ENCODE assay signal across 15 mouse cellular contexts in genomic region chr4:136290781-136291595, GRCm38 (mm10). TPM values are rescaled to one million over a fixed set of nuclear protein-coding genes. Genes with fewer than 3 reads are reported as not detected.
DNase-seq lines count a peak whose midpoint lies in the region; ATAC-seq and TF ChIP-seq lines count a peak whose summit lies in the region.
"Had no signal": no experiment of that assay in that cellular context is flagged by ENCODE, and none has a peak within 500 bp of the region (broad histone marks: within the 10 kb centered on the region; RNA-seq: fewer than 3 reads in every experiment).

No protein-coding gene starts in this region.

- H3K4me1 ChIP-seq in forebrain, embryonic 16.5 days (replicated peaks; ENCODE audit: control insufficient read depth, insufficient read depth, low read length), result peaks cover 27% of the 10 kb centered on the region
- peaks cover 41% of the 10 kb centered on the region for H3K4me1 ChIP-seq in midbrain, embryonic 13.5 days (replicated peaks)
- 0 out of 2 replicates have a peak, but pooled peaks cover 3% of the 10 kb centered on the region for H3K4me1 ChIP-seq in thymus, adult 2 months (replicated peaks; ENCODE audit: control insufficient read depth, insufficient read depth, low read length)
- peaks cover 8% of the 10 kb centered on the region for H3K4me1 ChIP-seq in liver, embryonic 11.5 days (replicated peaks; ENCODE audit: control insufficient read depth, insufficient read depth, low read length)

- H3K27me3 ChIP-seq in forebrain, embryonic 16.5 days (replicated peaks; ENCODE audit: control insufficient read depth, insufficient read depth, low read length), result no peaks in the 10 kb centered on the region; the same call in 1 of the 2 replicates
- peaks cover 25% of the 10 kb centered on the region for H3K27me3 ChIP-seq in midbrain, embryonic 13.5 days
- H3K27me3 ChIP-seq in thymus, adult 2 months (ENCODE audit: control insufficient read depth, insufficient read depth, low read length), result no peaks in the 10 kb centered on the region
- peaks cover 5% of the 10 kb centered on the region for H3K27me3 ChIP-seq in liver, embryonic 11.5 days (replicated peaks; ENCODE audit: control insufficient read depth, insufficient read depth, low read length)
- H3K27me3 ChIP-seq: CH12.LX; embryonic facial prominence, embryonic 15.5 days; stomach, embryonic 15.5 days had no signal

- H3K27ac ChIP-seq in forebrain, embryonic 16.5 days (ENCODE audit: low read length), result no peak overlapping the region
- no peak overlapping the region for H3K27ac ChIP-seq in midbrain, embryonic 13.5 days
- no peak overlapping the region for H3K27ac ChIP-seq in thymus, adult 2 months (ENCODE audit: control insufficient read depth, insufficient read depth, low read length)
- no peak overlapping the region for H3K27ac ChIP-seq in liver, embryonic 11.5 days (ENCODE audit: low read depth, low read length)
- H3K27ac ChIP-seq: embryonic facial prominence, embryonic 15.5 days; liver, embryonic 14.5 days; macrophage; stomach, embryonic 15.5 days had no signal

- H3K4me3 ChIP-seq in forebrain, embryonic 16.5 days (replicated peaks; ENCODE audit: low read length), result no peak overlapping the region
- H3K4me3 ChIP-seq in midbrain, embryonic 13.5 days (replicated peaks), result peak overlapping the region; percentile 15
- H3K4me3 ChIP-seq in thymus, adult 2 months (ENCODE audit: control insufficient read depth, insufficient read depth, low read length), result no peak overlapping the region
- no peak overlapping the region for H3K4me3 ChIP-seq in liver, embryonic 11.5 days (ENCODE audit: low read depth, low read length)
- H3K4me3 ChIP-seq: embryonic facial prominence, embryonic 15.5 days; stomach, embryonic 15.5 days had no signal

- peaks cover 26% of the 10 kb centered on the region for H3K36me3 ChIP-seq in forebrain, embryonic 16.5 days (ENCODE audit: control insufficient read depth, insufficient read depth)
- peaks cover 77% of the 10 kb centered on the region for H3K36me3 ChIP-seq in midbrain, embryonic 13.5 days
- H3K36me3 ChIP-seq in thymus, adult 2 months (ENCODE audit: control insufficient read depth, insufficient read depth, low read length), result peaks cover 41% of the 10 kb centered on the region
- H3K36me3 ChIP-seq in liver, embryonic 11.5 days (ENCODE audit: control insufficient read depth, insufficient read depth, low read length), result peaks cover 47% of the 10 kb centered on the region

- no peaks in the 10 kb centered on the region for H3K9me3 ChIP-seq in forebrain, embryonic 16.5 days (ENCODE audit: control insufficient read depth, low read length)
- H3K9me3 ChIP-seq in midbrain, embryonic 13.5 days, result 0 out of 2 replicates have a peak, but pooled peaks cover 3% of the 10 kb centered on the region
- peaks cover 6% of the 10 kb centered on the region; the same call in 1 of the 2 replicates for H3K9me3 ChIP-seq in liver, embryonic 11.5 days (ENCODE audit: control insufficient read depth, low read length)
- H3K9me3 ChIP-seq: stomach, embryonic 15.5 days had no signal

- TF ChIP-seq CTCF in thymus, adult 2 months (IDR thresholded peaks at IDR 0.05; ENCODE audit: borderline replicate concordance, control insufficient read depth, extremely low read depth, insufficient read depth, low read length, poor library complexity), result no peak

- H3K9ac ChIP-seq in forebrain, embryonic 16.5 days (replicated peaks; ENCODE audit: low read depth, low read length), result no peak overlapping the region
- peak overlapping the region; percentile 51 for H3K9ac ChIP-seq in midbrain, embryonic 13.5 days (replicated peaks)
- H3K9ac ChIP-seq in liver, embryonic 11.5 days (ENCODE audit: low read depth, low read length), result no peak overlapping the region
- H3K9ac ChIP-seq: embryonic facial prominence, embryonic 15.5 days; liver, embryonic 14.5 days; stomach, embryonic 15.5 days had no signal

- DNase-seq in ES-CJ7 (ENCODE audit: low read depth, low spot score) (peak; percentile 77), ZHBTc4 (ENCODE audit: low read depth, low spot score) (peak; percentile 76)
- DNase-seq in thymus, adult 2 months, result no peak
- no peak for DNase-seq in kidney, adult 8-10 months
- DNase-seq in liver, embryonic 11.5 days (ENCODE audit: low spot score), result no peak
- DNase-seq: cerebellum, adult 9-10 months; right cerebral cortex, postnatal 4 days had no signal

- H3K4me2 ChIP-seq in forebrain, embryonic 16.5 days (ENCODE audit: low read length), result peak overlapping the region; percentile 3; the same call in 1 of the 2 replicates
- H3K4me2 ChIP-seq in midbrain, embryonic 13.5 days (replicated peaks), result peak overlapping the region; percentile 42
- no peak overlapping the region for H3K4me2 ChIP-seq in liver, embryonic 11.5 days
- H3K4me2 ChIP-seq: embryonic facial prominence, embryonic 15.5 days; stomach, embryonic 15.5 days had no signal

- no peak for TF ChIP-seq POLR2A in thymus, adult 2 months (IDR thresholded peaks at IDR 0.05; ENCODE audit: control insufficient read depth, extremely low read depth, insufficient read depth, low read length, poor library complexity)

- ATAC-seq in forebrain, embryonic 16.5 days, result no peak
- no peak for ATAC-seq in midbrain, embryonic 13.5 days
- ATAC-seq in liver, embryonic 11.5 days (replicated peaks; ENCODE audit: low FRiP score), result no peak
- ATAC-seq: intestine, embryonic 16.5 days had no signal

- 33% methylated on average over 39 of the region's 39 CpGs for WGBS in forebrain, embryonic 16.5 days
- 23% methylated on average over 39 of the region's 39 CpGs for WGBS in midbrain, embryonic 13.5 days
- 96% methylated on average over 39 of the region's 39 CpGs for WGBS in thymus, adult 2 months
- 76% methylated on average over 39 of the region's 39 CpGs for WGBS in liver, embryonic 11.5 days

RNA-seq across cellular contexts. Expression of gene Zfp46, which starts 6.5 kb away (rescaled TPM):
- polyA plus RNA-seq in forebrain, embryonic 16.5 days (2015; fragmentation: Nextera tagmentation; extraction: Ambion mirVana), result 50.1 and 54.7 TPM in 2 replicates
- 39.5 and 40.7 TPM in 2 replicates for polyA plus RNA-seq in midbrain, embryonic 13.5 days (2015; fragmentation: Nextera tagmentation; extraction: Ambion mirVana)
- polyA plus RNA-seq in thymus, adult 2 months (2012; rRNA removed), result 15.6 and 18.7 TPM in 2 replicates
- polyA plus RNA-seq in liver, embryonic 11.5 days (2014; fragmentation: Nextera tagmentation; extraction: Ambion mirVana), result 10.5 and 11.9 TPM in 2 replicates

RNA-seq across cellular contexts. Expression of gene Hnrnpr, which starts 19.8 kb away (rescaled TPM):
- polyA plus RNA-seq in forebrain, embryonic 16.5 days (2015; fragmentation: Nextera tagmentation; extraction: Ambion mirVana), result 249 and 266 TPM in 2 replicates
- polyA plus RNA-seq in midbrain, embryonic 13.5 days (2015; fragmentation: Nextera tagmentation; extraction: Ambion mirVana), result 254 and 270 TPM in 2 replicates
- 21.0 and 21.5 TPM in 2 replicates for polyA plus RNA-seq in thymus, adult 2 months (2012; rRNA removed)
- 99.3 and 101 TPM in 2 replicates for polyA plus RNA-seq in liver, embryonic 11.5 days (2014; fragmentation: Nextera tagmentation; extraction: Ambion mirVana)

RNA-seq across cellular contexts. Expression of gene Tcea3, which starts 43.5 kb away (rescaled TPM):
- 0.44 and 1.2 TPM in 2 replicates for polyA plus RNA-seq in forebrain, embryonic 16.5 days (2015; fragmentation: Nextera tagmentation; extraction: Ambion mirVana)
- polyA plus RNA-seq in midbrain, embryonic 13.5 days (2015; fragmentation: Nextera tagmentation; extraction: Ambion mirVana), result 0.87 and 1.1 TPM in 2 replicates
- polyA plus RNA-seq in thymus, adult 2 months (2012; rRNA removed), result 0.66 and 1.8 TPM in 2 replicates
- polyA plus RNA-seq in liver, embryonic 11.5 days (2014; fragmentation: Nextera tagmentation; extraction: Ambion mirVana), result 16.4 and 17.3 TPM in 2 replicates
- polyA plus RNA-seq: macrophage had no signal

Comparison
In these comparisons a context has a peak if more than half of its experiments do, and no peak if none do; other contexts are left out.
1. DNase-seq: peak in ES-CJ7 (single experiment) and ZHBTc4 (single experiment); none in thymus, adult 2 months (single experiment), kidney, adult 8-10 months (0 of 2) and liver, embryonic 11.5 days (single experiment).